Mouse (Mus musculus) neural tube, embryonic 15.5 days (tissue): ENCODE results near the gene Wdr70. TPM values are rescaled to one million over a fixed set of nuclear protein-coding genes. Genes with fewer than 3 reads are reported as not detected.

Experiments
- ATAC-seq: fragments of 200-750 bp; cut with Nextera tagmentation; 2 replicates; pipeline ENCODE4 v1.8.0; 2017; ENCODE audit warnings: mild to moderate bottlenecking, moderate TSS enrichment, moderate library complexity; ENCODE audit not compliant: low FRiP score
- H3K27ac ChIP-seq: fragments of 300-500 bp; sonication (generic); replicated peaks from 2 replicates; pipeline ENCODE4 v1.5.1; 2015; ENCODE audit warnings: mild to moderate bottlenecking, inconsistent platforms
- H3K27me3 ChIP-seq: fragments of 300-500 bp; sonication (generic); replicated peaks from 2 replicates; pipeline ENCODE4 v1.6.1; 2015; ENCODE audit warnings: inconsistent platforms
- H3K36me3 ChIP-seq: fragments of 300-500 bp; sonication (generic); 2 replicates; pipeline ENCODE4 v1.6.1; 2015; ENCODE audit warnings: inconsistent platforms
- H3K4me1 ChIP-seq: fragments of 300-500 bp; sonication (generic); 2 replicates; pipeline ENCODE4 v1.6.1; 2015; ENCODE audit warnings: inconsistent platforms
- H3K4me2 ChIP-seq: fragments of 300-500 bp; sonication (generic); 2 replicates; pipeline ENCODE4 v1.6.1; 2015; ENCODE audit warnings: inconsistent platforms, mild to moderate bottlenecking, moderate library complexity
- H3K4me3 ChIP-seq: fragments of 300-500 bp; sonication (generic); replicated peaks from 2 replicates; pipeline ENCODE4 v1.5.1; 2015; ENCODE audit warnings: mild to moderate bottlenecking, inconsistent platforms
- H3K9ac ChIP-seq: fragments of 300-500 bp; sonication (generic); replicated peaks from 2 replicates; pipeline ENCODE4 v1.6.1; 2015; ENCODE audit warnings: mild to moderate bottlenecking, inconsistent platforms
- H3K9me3 ChIP-seq: fragments of 300-500 bp; sonication (generic); replicated peaks from 2 replicates; pipeline ENCODE4 v1.6.1; 2016; ENCODE audit warnings: inconsistent platforms
- WGBS: fragments of 180-500 bp; shearing (Covaris S2); methylation state at CpG from one replicate; pipeline ENCODE4 v1.1.7; 2015; ENCODE audit warnings: mixed read lengths; 5-methylcytosine and 5-hydroxymethylcytosine counted together
- microRNA-seq: library from miRNA; unstranded; fragments of <30 nt; microRNA quantifications from one replicate; pipeline ENCODE4, GENCODE M21; 2017
- polyA plus RNA-seq: library from polyadenylated mRNA; unstranded; fragments of >200 nt; fragmentation: Nextera tagmentation; extraction: Ambion mirVana; gene quantifications from 2 replicates; pipeline ENCODE4 v1.2.1, GENCODE M21; 2015

Wdr70 gene
- polyA plus RNA-seq, 1 experiment from 2014 or later = 64.8 TPM

- no peak overlapping the region for H3K4me3 ChIP-seq
- H3K4me1 ChIP-seq = no peaks in the 10 kb centered on the region
- no peaks in the 10 kb centered on the region for H3K27me3 ChIP-seq
- no peaks in the 10 kb centered on the region for H3K36me3 ChIP-seq
- no peak overlapping the region for H3K27ac ChIP-seq
- ATAC-seq = no peak
- no peak overlapping the region for H3K4me2 ChIP-seq
- no peaks in the 10 kb centered on the region for H3K9me3 ChIP-seq
- no peak overlapping the region for H3K9ac ChIP-seq
- 93% methylated on average over 1 of the region's 1 CpGs for WGBS
Observed at GRCm38 (mm10) chr15:7841664-7842063, 257.3 kb downstream of the Wdr70 start.

GRCm38 (mm10) chr15:7838921-7839309 is 260.1 kb downstream of the Wdr70 start:
- no peaks in the 10 kb centered on the region for H3K9me3 ChIP-seq
- H3K27ac ChIP-seq = no peak overlapping the region
- no peaks in the 10 kb centered on the region for H3K4me1 ChIP-seq
- H3K36me3 ChIP-seq = no peaks in the 10 kb centered on the region
- no peak overlapping the region for H3K4me2 ChIP-seq
- no peaks in the 10 kb centered on the region for H3K27me3 ChIP-seq
- WGBS = 72% methylated on average over 7 of the region's 7 CpGs
- no peak overlapping the region for H3K9ac ChIP-seq
- no peak overlapping the region for H3K4me3 ChIP-seq
- ATAC-seq = no peak

- H3K4me2 ChIP-seq = no peak overlapping the region
- ATAC-seq = no peak
- no peaks in the 10 kb centered on the region for H3K27me3 ChIP-seq
- no peaks in the 10 kb centered on the region for H3K4me1 ChIP-seq
- H3K36me3 ChIP-seq = no peaks in the 10 kb centered on the region
- 87% methylated on average over 8 of the region's 8 CpGs for WGBS
- H3K27ac ChIP-seq = no peak overlapping the region
- H3K9me3 ChIP-seq = no peaks in the 10 kb centered on the region
- H3K9ac ChIP-seq = no peak overlapping the region
- no peak overlapping the region for H3K4me3 ChIP-seq
Observed at GRCm38 (mm10) chr15:7838060-7838920, 260.7 kb downstream of the Wdr70 start.

GRCm38 (mm10) chr15:7835404-7835803 is 263.6 kb downstream of the Wdr70 start:
- Histone ChIP-seq H3K9me3 (no peaks in the 10 kb centered on the region), H3K4me1 (no peaks in the 10 kb centered on the region), H3K36me3 (no peaks in the 10 kb centered on the region), H3K27me3 (no peaks in the 10 kb centered on the region), H3K27ac (no peak overlapping the region), H3K4me3 (no peak overlapping the region), H3K4me2 (no peak overlapping the region), H3K9ac (no peak overlapping the region)
- 91% methylated on average over 9 of the region's 9 CpGs for WGBS
- no peak for ATAC-seq

GRCm38 (mm10) chr15:7825530-7825929 is 273.5 kb downstream of the Wdr70 start:
- Histone ChIP-seq H3K4me1 (no peaks in the 10 kb centered on the region), H3K27me3 (no peaks in the 10 kb centered on the region), H3K4me2 (no peak overlapping the region), H3K9ac (no peak overlapping the region), H3K9me3 (no peaks in the 10 kb centered on the region), H3K27ac (no peak overlapping the region), H3K4me3 (no peak overlapping the region), H3K36me3 (no peaks in the 10 kb centered on the region)
- WGBS = 54% methylated on average over 6 of the region's 6 CpGs
- no peak for ATAC-seq

GRCm38 (mm10) chr15:7823886-7824285 is 275.1 kb downstream of the Wdr70 start:
- no peak for ATAC-seq
- H3K4me1 ChIP-seq = no peaks in the 10 kb centered on the region
- H3K36me3 ChIP-seq = no peaks in the 10 kb centered on the region
- no peaks in the 10 kb centered on the region for H3K9me3 ChIP-seq
- no peak overlapping the region for H3K9ac ChIP-seq
- no peak overlapping the region for H3K4me3 ChIP-seq
- WGBS = 72% methylated on average over 6 of the region's 6 CpGs
- H3K27me3 ChIP-seq = peaks cover 9% of the 10 kb centered on the region
- no peak overlapping the region for H3K27ac ChIP-seq
- no peak overlapping the region for H3K4me2 ChIP-seq

Small RNA genes lying within 50 kb of the gene (microRNA-seq; reads per million reads assigned to microRNA genes)
- gene Gm27529 = not detected

Other genes with a start within 250 kb of the Wdr70 start
- 8.0 and 10.4 TPM in 2 replicates for gene Nup155, start 10.1 kb upstream of the Wdr70 start, polyA plus RNA-seq
- gene Cplane1, start 69.9 kb upstream of the Wdr70 start, polyA plus RNA-seq = 13.8 and 16.4 TPM in 2 replicates